Mouse (Mus musculus): ENCODE data around the gene Itpa. TPM values are rescaled to one million over a fixed set of nuclear protein-coding genes. Genes with fewer than 3 reads are reported as not detected.

The Itpa gene
- total RNA-seq, 2 experiments from 2014 or later, result 34.1 to 40.9 TPM

- DNase-seq (ENCODE audit: low spot score in 2 of 2), result no peak
Measured at GRCm38 (mm10) chr2:130655660-130656339, 11.6 kb upstream of the Itpa start.

GRCm38 (mm10) chr2:130656536-130656935, 10.9 kb upstream of the Itpa start:
- no peak for DNase-seq (ENCODE audit: low spot score in 2 of 2)

- DNase-seq (ENCODE audit: low spot score in 2 of 2), result no peak
Measured at GRCm38 (mm10) chr2:130657541-130657940, 9.9 kb upstream of the Itpa start.

GRCm38 (mm10) chr2:130658530-130658929, 8.9 kb upstream of the Itpa start:
- no peak for DNase-seq (ENCODE audit: low spot score in 2 of 2)

- DNase-seq (ENCODE audit: low spot score in 2 of 2), result no peak
Measured at GRCm38 (mm10) chr2:130663342-130663741, 4.1 kb upstream of the Itpa start.

- DNase-seq (ENCODE audit: low spot score in 2 of 2), result peak; percentile 77 to 79
Measured at GRCm38 (mm10) chr2:130664102-130664701, 3.2 kb upstream of the Itpa start, which contains the start of gene Ddrgk1. TSS of gene Ddrgk1 (minus strand) at chr2:130664659.

GRCm38 (mm10) chr2:130677211-130677610, 9.8 kb downstream of the Itpa start:
- DNase-seq (ENCODE audit: low spot score in 2 of 2), result no peak

- no peak for DNase-seq (ENCODE audit: low spot score in 2 of 2)
Measured at GRCm38 (mm10) chr2:130679154-130679553, 11.7 kb downstream of the Itpa start.

- no peak for DNase-seq (ENCODE audit: low spot score in 2 of 2)
Measured at GRCm38 (mm10) chr2:130679899-130680298, 12.5 kb downstream of the Itpa start.

- DNase-seq (ENCODE audit: low spot score in 2 of 2), result no peak
Measured at GRCm38 (mm10) chr2:130681531-130681930, 14.1 kb downstream of the Itpa start.

GRCm38 (mm10) chr2:130685426-130685825, 18.0 kb downstream of the Itpa start:
- no peak for DNase-seq (ENCODE audit: low spot score in 2 of 2)

GRCm38 (mm10) chr2:130689011-130689410, 21.6 kb downstream of the Itpa start:
- no peak for DNase-seq (ENCODE audit: low spot score in 2 of 2)

- no peak for DNase-seq (ENCODE audit: low spot score in 2 of 2)
Measured at GRCm38 (mm10) chr2:130693563-130693962, 26.2 kb downstream of the Itpa start.

GRCm38 (mm10) chr2:130696700-130697152, 29.3 kb downstream of the Itpa start:
- no peak for DNase-seq (ENCODE audit: low spot score in 2 of 2)

GRCm38 (mm10) chr2:130697153-130697810, 29.9 kb downstream of the Itpa start, which contains the start of gene Slc4a11:
TSS of gene Slc4a11 (minus strand) at chr2:130697519.
- DNase-seq (ENCODE audit: low spot score in 2 of 2), result peak; percentile 31

GRCm38 (mm10) chr2:130697821-130698266, 30.4 kb downstream of the Itpa start:
- DNase-seq (ENCODE audit: low spot score in 2 of 2), result no peak

GRCm38 (mm10) chr2:130704040-130705001, 36.9 kb downstream of the Itpa start:
- DNase-seq (ENCODE audit: low spot score in 2 of 2), result no peak

- DNase-seq (ENCODE audit: low spot score in 2 of 2), result no peak
Measured at GRCm38 (mm10) chr2:130705178-130705577, 37.8 kb downstream of the Itpa start.

GRCm38 (mm10) chr2:130706602-130707001, 39.2 kb downstream of the Itpa start:
- no peak for DNase-seq (ENCODE audit: low spot score in 2 of 2)

- DNase-seq (ENCODE audit: low spot score in 2 of 2), result no peak
Measured at GRCm38 (mm10) chr2:130707057-130707456, 39.6 kb downstream of the Itpa start.

- no peak for DNase-seq (ENCODE audit: low spot score in 2 of 2)
Measured at GRCm38 (mm10) chr2:130717951-130718350, 50.5 kb downstream of the Itpa start.

Data from adrenal gland, postnatal 4 days (tissue).